Mouse (Mus musculus) gastrocnemius, adult 8-10 months (tissue): ENCODE data around the gene Zp1. TPM values are rescaled to one million over a fixed set of nuclear protein-coding genes. Genes with fewer than 3 reads are reported as not detected.

Source experiments
- DNase-seq, 2 experiments: peaks; one replicate each; pipeline ENCODE4 v3.0.0; 2022; ENCODE audit warnings: low spot score in 2 of 2
- total RNA-seq, 4 experiments: library from RNA; stranded (reverse); gene quantifications; 2 replicates each; pipeline ENCODE4 v1.2.4; 2022

Gene Zp1
- total RNA-seq, 4 experiments from 2014 or later = not detected

GRCm38 (mm10) chr19:10880085-10880974, 40.1 kb downstream of the Zp1 start:
- DNase-seq = peak; percentile 67 to 73

- DNase-seq = no peak
Observed at GRCm38 (mm10) chr19:10878201-10878837, 42.1 kb downstream of the Zp1 start.

DNA sequence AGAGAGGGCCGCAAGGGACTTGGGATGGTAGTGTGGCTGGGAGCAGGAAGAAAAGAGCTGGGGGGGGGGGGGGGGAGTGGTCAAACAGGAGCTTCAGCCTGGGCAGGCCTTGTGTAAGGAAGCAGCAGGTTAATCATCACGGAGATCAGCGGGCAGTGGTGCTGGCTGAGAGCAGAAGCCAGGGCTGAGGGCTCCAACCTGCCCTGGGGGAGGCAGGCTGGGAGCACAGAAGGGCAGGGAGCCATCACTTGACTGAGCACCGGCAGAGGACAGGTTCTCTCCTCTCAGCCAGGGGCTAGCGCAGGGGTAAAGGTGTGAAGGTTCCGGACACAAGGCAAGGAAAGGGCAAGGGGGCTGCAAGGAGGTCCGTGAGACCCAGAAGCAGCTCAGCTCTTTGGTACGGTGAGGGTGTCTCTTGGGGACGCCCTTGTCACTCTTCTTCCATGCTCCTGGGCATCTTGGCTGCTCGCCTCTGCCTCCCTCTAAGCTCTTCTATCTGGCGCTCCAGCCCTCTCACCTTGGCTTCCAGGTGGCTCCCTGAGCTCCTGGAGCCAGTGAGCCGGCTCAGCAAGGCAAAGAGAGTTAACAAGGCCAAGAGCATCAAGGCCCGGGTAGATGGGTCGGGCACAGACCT, 49.0 kb downstream of the Zp1 start:
- DNase-seq = no peak

DNA sequence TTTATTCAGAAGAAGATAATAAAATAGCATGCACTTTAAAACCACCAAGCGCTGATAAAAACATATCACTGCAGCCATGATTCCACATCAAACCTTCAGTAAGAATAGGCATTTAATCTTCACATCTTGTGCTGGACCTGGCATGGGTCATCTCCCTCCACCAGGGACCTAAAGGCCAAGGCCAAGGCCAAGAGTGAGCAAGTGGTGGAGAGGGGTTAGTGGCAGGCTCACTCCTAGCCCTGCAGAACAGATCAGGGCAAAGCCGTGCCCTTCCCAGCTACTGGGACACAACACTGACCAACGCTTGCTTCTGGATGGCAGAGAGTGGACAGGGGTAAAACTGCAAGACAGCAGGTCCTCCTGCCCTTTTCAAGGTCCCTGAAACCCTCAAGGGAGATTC, 49.8 kb downstream of the Zp1 start:
- no peak for DNase-seq

DNA sequence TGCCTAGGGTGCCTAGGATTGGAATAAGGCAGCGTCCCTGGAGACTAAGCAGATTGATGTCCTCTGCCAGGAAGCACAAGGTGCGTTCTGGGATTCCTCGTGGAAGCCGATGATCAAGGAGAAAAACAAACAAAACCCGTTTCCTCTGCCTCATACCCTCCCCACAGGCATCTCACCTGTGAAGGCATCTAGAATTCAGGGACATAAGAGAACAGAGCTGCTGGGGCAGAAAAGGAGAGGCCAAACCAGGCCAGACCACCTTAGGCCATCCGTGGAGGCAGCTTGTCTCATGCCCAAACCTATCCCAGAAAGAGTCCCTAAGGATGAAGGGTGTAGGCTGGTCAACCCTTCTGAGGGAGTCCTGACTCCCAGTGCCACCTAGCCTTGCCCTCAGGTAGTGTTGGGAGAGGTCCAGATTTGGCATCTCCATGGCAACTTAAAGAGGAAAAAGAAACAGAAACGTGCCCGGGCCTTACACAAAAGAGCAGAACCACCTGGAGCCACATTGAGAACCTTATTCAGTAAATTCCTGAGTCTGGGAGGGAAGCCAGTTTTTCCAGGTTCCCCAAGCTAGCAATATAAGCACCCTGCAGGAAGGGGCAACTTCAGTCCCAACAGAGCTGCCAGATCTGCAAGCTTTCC, 50.4 kb downstream of the Zp1 start, which contains the start of gene Tmem132a:
Gene Tmem132a, minus strand, starts transcription at position 55 of the 642 bp plus-strand sequence.
- DNase-seq = no peak

DNA sequence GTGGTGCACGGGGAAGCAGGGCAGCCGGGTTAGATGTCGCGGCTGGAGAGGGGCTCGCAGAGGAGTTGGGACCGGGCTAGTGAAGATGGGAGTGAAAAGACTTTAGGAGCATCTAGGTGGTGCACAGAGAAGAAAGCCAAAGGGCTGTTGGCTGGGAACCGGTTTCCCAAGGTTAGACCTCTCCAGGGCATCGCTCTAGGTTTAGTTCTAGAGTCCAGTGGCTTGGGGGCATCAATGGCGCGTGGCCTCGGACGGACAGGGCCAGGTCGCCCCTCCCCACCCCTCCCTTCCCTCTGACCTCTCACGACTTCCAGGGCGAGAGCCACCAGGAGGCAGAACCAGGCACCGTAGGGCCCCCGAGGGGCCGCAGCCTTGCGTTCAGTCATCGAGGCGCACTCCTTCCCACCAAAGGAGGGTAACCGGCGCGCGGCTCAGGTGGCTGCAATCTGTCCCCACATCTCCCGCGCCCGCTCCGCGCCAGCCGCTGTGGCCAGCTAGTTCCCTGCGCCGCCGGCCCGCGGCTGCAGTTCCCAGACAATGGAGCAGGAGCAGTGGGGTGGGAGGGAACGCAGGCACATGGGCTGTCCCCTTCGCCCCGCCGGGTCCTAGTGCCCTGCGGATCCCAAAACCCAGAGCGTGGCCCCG, 51.1 kb downstream of the Zp1 start:
- peak; percentile 39 to 52 for DNase-seq

DNA sequence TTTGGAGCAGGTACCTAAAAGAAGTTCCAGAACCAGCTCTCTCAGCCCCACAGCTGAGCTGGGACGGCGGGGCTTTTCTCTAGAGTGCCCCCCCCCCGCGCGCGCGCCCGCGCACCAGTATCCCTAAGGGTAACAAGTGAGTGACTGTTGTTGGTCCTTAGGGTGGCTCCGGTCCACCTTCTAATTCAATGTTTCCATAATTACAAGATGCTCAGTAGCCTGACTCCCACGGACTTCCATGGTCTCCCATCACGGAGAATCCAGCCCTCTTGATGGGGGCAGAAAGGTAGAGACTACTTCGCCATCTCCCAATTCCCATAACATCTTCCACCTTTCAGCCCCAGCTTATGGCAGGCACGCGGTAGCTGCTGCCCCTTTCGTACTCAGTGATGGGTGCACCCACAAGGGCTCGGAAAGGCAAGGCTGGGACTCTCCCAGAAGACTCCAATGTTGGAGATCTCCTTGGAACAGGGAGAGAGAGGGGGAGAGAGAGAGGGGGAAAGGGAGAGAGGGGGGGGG, 51.8 kb downstream of the Zp1 start:
- no peak for DNase-seq

GRCm38 (mm10) chr19:10867946-10868622, 52.3 kb downstream of the Zp1 start:
- DNase-seq = no peak

DNA sequence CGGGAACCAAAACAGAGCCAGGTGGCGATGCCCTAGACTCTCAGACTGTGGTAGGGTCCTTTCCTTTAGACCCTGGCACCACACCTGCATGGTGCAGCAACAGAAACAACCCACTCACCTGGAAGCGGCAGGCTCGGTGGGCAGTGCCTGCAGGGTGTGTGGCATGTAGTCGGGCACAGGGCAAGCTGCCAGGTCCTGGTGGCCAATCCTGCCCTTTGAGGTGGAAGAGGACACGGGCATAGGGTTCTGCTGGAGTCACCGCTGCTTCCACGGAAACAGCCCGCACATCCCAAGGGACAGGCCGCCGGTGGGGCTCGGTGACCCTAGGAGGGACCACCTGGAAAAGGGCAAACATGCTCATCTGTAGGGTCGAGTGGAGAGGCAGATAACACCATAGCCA, 54.1 kb downstream of the Zp1 start:
- no peak for DNase-seq

Other genes with a start within 250 kb of the Zp1 start
- not detected for gene Pga5, start 242.6 kb downstream of the Zp1 start, total RNA-seq
- gene Vps37c, start 231.9 kb downstream of the Zp1 start, total RNA-seq = 10 to 100 TPM; 21.1 to 33.7 (median 28.3) TPM
- gene Cd5, start 181.6 kb downstream of the Zp1 start, total RNA-seq = under 1 TPM in 1 of 4 experiments, not detected in 3; 0.27 TPM
- gene Cd6, start 90.6 kb downstream of the Zp1 start, total RNA-seq = not detected
- under 1 TPM; 0.08 to 0.45 (median 0.22) TPM for gene Slc15a3, start 80.9 kb downstream of the Zp1 start, total RNA-seq
- gene Tmem132a, start 50.7 kb downstream of the Zp1 start, total RNA-seq = 1 to 10 TPM; 2.7 to 4.3 (median 3.4) TPM
- 100 to 1,000 TPM; 228 to 296 (median 253) TPM for gene Tmem109, start 38.6 kb downstream of the Zp1 start, total RNA-seq
- 100 to 1,000 TPM; 151 to 188 (median 167) TPM for gene Prpf19, start 25.4 kb downstream of the Zp1 start, total RNA-seq
- not detected for gene Ptgdr2, start 16.5 kb upstream of the Zp1 start, total RNA-seq
- gene Ccdc86, start 28.6 kb upstream of the Zp1 start, total RNA-seq = 10 to 100 TPM; 13.4 to 14.5 (median 13.9) TPM
- not detected for gene Ms4a10, start 54.0 kb upstream of the Zp1 start, total RNA-seq
- gene Ms4a15, start 72.6 kb upstream of the Zp1 start, total RNA-seq = not detected
- not detected for gene Ms4a18, start 97.4 kb upstream of the Zp1 start, total RNA-seq
- under 1 TPM in 3 of 4 experiments, not detected in 1; 0.36 to 0.56 (median 0.39) TPM for gene Ms4a8a, start 160.5 kb upstream of the Zp1 start, total RNA-seq
- not detected for gene 1700017D01Rik, start 210.2 kb upstream of the Zp1 start, total RNA-seq
- gene 1700025F22Rik, start 244.7 kb upstream of the Zp1 start, total RNA-seq = not detected